Mouse (Mus musculus): ENCODE data around the gene Clrn3.

DNA sequence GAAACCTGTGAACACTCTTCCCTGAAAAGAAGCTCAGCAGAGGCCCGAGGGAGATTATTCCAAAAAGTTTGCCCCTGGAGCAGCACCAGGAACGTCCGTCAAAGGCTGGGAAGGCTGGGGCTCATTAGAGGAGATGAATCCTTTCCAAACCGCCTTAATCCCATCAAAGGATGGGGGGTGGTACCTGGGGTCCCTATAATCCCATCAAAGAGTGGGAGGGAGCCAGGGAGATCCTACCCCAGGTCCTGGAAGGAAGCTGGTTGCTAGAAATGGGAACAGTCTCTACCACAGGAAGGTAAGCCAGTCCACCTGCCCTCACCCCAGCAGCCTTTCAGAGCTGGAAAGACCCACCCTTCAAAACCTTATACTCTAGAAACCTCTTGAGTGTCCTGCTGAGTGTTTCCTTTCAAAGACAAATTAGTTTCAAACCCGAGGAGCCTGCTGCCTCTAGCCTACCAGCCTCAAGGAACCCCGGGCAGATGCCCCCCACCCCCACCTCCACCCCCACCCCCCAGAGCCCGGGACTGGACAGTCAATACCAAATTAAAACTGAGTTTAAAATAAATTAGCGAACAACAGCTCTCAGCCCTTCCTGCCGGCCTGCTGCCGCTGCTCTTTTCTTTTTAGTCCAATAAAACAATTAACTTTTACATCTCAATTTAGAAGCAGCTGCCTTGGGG is 43.2 kb downstream of the Clrn3 start:
- TF ChIP-seq CTCF (IDR thresholded peaks at IDR 0.05; ENCODE audit: borderline replicate concordance, control insufficient read depth, extremely low read depth, insufficient read depth, low read length, poor library complexity) = no peak
- no peak for TF ChIP-seq POLR2A (IDR thresholded peaks at IDR 0.05; ENCODE audit: control insufficient read depth, extremely low read depth, insufficient read depth, low read length, poor library complexity)
